Mouse (Mus musculus): ENCODE data around the gene Spg11.
"Not testable (repeated sequence)": the region's sequence is repeated elsewhere in the genome, so short reads cannot be mapped to it uniquely, and the experiment has no call there.

Spg11 gene

GRCm38 (mm10) chr2:122143111-122143510 lies 24.9 kb upstream of the Spg11 start:
- no peak for DNase-seq (ENCODE audit: low spot score)

DNA sequence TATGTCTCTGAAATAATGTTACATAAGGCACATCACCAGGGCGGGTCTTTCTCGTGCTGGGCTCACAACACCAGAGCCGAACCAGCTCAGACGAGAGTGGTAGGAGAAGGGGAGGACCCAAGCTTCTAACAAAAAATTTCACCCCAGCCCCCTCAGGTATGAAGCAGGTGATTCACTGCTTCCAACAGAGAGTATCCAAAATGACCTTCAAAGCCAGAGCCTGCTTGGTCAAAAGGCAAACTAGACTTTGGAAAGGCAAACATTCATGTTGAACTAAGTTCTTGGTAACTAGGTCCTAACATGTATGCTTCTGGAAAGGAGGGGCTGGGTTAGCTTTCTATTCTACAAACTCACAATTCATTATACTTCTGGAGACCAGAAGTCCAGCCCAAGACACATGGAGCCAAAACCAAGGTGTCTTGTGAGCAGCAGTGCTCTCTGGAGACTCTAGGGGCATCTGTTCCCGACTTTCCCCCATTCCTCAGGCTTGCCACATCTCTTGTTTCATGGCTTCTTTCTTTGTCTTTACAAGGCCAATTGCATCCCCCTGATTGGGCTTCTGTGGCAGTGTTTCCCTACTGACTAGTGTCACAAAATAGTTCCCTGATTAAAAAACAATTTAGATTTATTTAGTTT lies 23.3 kb upstream of the Spg11 start:
- no peak for DNase-seq (ENCODE audit: low spot score)

DNA sequence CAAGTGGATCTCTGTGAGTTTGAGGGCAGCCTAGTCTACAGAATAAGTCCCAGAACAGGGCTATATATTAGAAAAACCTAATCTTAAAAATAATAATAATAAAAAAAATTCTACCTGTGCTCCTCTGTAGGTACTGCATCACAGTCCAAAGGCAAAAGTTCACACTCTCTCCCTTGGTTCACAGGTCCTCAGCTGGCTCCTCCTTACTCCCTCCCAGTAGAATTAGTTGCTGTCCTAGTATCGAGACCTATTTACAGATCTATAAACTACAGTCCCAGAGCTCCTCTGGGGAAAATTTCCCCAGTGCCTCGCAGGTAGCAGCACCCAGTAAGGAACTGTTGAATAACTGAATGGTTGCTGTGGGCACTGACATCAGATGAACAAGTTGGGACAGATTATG lies 22.6 kb upstream of the Spg11 start:
- no peak for DNase-seq (ENCODE audit: low spot score)

DNA sequence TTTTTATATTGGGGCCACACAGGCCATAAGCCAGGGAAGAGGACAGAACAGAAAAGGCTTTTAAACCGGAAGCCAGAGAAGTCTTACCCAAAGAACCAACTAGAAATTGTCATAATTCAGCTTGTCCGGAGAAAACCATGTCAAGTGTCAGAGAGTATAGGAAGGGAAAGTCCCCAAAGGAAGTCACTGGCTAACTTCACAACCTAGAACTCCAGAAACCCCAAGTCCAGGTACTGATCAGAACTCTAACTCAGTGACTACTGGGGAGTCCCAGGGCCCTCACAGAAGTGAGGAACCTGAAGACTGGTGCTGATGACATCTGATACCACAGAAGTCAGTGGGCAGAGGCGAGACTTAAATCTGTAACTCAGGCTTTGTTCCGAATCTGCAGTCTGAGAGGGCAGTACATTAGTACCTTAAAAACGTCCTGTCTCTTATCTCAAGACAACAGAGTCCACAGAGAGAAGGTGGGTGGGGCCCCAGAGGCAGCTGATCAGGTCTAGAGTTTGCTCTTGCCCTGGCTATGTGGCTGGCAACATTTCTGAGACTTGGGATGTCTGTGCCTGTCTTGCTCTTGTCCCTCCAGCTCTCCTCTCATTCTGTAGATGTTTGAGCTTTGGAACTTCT lies 19.8 kb upstream of the Spg11 start:
- DNase-seq (ENCODE audit: low spot score) = no peak

DNA sequence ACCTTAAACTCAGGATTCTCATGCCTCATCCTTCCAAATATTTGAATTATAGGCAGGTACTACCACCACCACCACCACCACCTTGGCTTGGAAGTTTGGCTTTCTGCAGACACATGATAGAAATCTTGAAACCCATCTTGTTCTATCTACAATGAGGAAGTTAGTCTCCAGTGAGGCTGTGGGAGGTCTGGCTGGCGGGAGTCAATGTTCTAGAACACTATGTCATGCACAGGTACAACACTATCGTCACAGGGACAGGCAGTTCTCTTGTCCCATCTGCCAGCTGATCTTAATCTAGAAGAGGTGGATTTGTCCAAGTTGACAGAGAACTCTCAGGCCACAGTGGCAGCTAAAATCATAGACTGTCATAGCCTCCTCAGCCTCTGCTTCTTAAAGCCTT lies 14.4 kb upstream of the Spg11 start:
- no peak for DNase-seq (ENCODE audit: low spot score)

DNA sequence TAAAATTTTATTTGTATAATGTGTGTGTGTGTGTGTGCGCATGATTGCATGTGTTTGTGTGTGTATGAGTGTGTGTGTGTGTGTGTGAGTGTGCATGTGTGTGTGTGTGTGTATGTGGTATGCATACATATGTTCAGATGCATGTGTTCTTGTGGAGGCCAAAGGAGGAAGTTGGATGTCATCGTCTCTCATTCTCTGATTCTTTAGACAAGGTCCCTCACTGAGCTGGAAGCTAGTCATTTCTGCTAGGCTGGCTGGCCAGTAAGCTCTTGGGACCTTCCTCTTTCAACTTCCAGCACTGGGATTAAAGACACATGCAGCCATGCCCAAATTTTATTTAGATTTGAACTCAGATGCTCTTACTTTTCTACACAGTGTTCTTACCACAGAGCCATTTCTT lies 13.9 kb upstream of the Spg11 start:
- no peak for DNase-seq (ENCODE audit: low spot score)

GRCm38 (mm10) chr2:122127635-122128034 lies 9.4 kb upstream of the Spg11 start:
- no peak for DNase-seq (ENCODE audit: low spot score)

DNA sequence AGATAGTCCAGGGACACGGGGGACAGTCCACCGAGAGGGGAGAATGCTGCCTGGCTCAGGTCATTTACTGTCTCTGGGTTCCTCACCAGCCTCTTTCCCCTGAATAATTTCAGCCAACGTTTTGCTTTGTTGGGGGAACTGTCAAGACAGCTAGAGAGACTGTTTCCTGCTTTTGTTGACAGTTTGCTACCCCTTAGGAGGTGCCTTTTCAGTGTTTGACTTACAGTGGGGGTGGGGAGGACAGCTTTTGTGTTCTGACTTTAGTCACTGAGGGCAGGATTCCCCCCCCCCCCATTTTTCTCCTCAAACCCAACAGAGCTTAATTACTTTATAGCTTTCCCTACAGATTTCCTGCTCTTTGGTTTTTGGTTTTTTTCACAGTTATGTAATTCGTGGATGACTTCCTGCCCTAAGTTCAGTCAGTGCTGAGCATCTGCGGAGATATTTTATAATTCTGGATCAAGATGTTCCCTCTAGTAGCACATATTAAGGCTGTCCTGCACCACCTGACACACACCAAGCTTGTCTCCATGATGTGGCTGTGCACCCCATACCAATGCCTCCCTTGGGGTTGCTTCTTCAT lies 8.7 kb upstream of the Spg11 start:
- no peak for DNase-seq (ENCODE audit: low spot score)

- DNase-seq (ENCODE audit: low spot score) = no peak
These were observed 7.7 kb upstream of the Spg11 start for GRCm38 (mm10) chr2:122125680-122126572.

DNA sequence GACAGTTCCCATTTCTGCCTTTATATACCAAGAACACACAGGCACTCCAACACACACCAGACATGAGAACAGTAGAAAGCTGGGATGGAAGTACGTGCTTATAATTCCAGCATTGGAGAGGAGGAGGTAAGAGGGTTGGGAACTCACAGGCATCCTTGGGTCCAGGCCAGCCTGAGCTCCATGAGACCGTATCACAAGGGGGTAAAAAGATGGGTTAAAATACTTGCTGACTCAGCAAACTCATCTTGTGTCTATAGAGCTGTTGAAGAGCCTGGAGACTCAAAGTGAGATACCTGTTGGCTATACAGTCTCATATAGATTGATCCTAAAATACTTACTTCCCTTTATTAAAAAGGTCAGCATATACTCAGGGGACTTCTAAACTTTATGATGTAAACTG lies 1.3 kb downstream of the Spg11 start:
- DNase-seq (ENCODE audit: low spot score) = no peak

GRCm38 (mm10) chr2:122109714-122110113 lies 8.5 kb downstream of the Spg11 start:
- DNase-seq (ENCODE audit: low spot score) = no peak

DNA sequence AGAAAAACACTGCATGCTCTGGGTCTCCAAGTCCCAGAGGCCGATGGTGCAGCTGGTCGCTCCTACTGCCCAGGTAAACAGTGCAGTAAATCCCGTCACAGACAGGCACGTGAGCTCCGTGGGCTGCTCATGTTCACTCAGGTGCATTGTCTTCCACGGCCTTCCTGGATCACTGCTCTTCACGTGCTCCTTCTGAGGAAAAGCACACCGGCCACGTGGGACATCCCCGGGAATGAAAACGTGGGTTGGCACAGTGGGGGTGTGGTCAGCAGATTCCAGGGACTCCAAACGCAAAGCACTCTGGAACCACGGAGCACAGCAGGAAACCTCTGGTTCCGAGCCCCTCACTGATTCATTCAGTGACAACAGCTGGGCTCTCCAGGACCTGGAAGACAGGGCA lies 10.1 kb downstream of the Spg11 start:
- DNase-seq (ENCODE audit: low spot score) = no peak

DNA sequence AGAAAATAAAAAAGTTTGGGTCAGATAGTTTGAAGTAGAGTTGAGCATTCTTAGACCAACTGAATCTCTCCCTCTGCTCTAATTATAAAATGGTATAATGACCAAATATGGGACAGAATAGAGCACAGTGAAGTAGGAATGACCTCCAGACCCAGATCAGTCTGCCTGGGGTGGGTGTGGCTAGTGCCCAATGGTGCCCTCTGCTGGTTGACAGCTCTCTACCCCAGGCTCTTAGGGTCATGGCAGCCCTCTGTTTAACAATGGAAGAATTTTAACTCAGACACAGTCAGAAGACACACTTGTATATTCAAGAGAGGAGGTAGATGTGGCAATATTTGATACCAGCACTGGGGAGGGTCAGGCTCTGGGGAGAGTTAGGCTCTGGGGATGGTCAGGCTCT lies 16.1 kb downstream of the Spg11 start:
- DNase-seq (ENCODE audit: low spot score) = no peak

- not testable (repeated sequence) for DNase-seq (ENCODE audit: low spot score)
These were observed 20.5 kb downstream of the Spg11 start for GRCm38 (mm10) chr2:122097686-122098085.

- DNase-seq (ENCODE audit: low spot score) = no peak
These were observed 24.3 kb downstream of the Spg11 start for GRCm38 (mm10) chr2:122093844-122094243.

- no peak for DNase-seq (ENCODE audit: low spot score)
These were observed 31.7 kb downstream of the Spg11 start for GRCm38 (mm10) chr2:122086446-122086845.

DNA sequence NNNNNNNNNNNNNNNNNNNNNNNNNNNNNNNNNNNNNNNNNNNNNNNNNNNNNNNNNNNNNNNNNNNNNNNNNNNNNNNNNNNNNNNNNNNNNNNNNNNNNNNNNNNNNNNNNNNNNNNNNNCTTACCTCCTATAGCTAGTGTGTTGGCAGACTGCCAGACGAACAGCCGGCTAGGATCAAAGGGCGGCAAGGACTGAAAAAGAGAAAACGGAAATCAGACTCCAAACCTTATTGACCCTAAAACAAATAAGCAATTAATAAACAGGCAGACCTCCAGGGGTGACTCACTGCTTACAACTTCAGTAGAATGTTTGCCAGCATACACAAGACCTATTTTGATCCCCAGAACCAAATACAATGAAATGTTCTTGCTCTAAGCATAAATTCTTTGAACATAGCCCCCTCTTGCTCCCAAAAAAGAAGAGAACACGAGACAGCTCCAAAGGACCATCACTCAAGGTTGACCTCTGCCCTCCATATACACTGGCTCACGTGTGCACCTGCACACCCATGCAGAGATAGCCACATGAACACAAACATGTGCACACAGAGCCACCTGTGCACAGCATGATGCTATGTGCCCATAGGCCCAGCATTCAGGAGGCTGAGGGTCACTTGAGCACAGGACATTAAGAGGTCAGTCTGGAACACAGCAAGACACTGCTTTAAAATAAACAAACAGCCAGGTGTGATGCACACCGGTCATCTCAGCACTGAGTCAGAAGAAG lies 36.3 kb downstream of the Spg11 start:
- DNase-seq (ENCODE audit: low spot score) = peak; percentile 30

GRCm38 (mm10) chr2:122069922-122070321 lies 48.3 kb downstream of the Spg11 start:
- DNase-seq (ENCODE audit: low spot score) = peak; percentile 45

GRCm38 (mm10) chr2:122069144-122069912 lies 48.9 kb downstream of the Spg11 start:
- DNase-seq (ENCODE audit: low spot score) = no peak

GRCm38 (mm10) chr2:122066241-122066640 lies 51.9 kb downstream of the Spg11 start:
- DNase-seq (ENCODE audit: low spot score) = no peak

Measured in MN1 (cell line).